Mouse (Mus musculus) CH12.LX (cell line): ENCODE data around the gene Foxk1. TPM values are rescaled to one million over a fixed set of nuclear protein-coding genes. Genes with fewer than 3 reads are reported as not detected.

Source experiments
- DNase-seq: peaks from one replicate; pipeline ENCODE4 v3.0.0-alpha.2; 2013; ENCODE audit errors: extremely low read depth
- H3K27ac ChIP-seq: 2 replicates; pipeline ENCODE4 v1.5.1; 2012; ENCODE audit warnings: low read depth, mild to moderate bottlenecking, control low read depth, moderate library complexity; ENCODE audit not compliant: insufficient read depth
- H3K27me3 ChIP-seq: replicated peaks from 2 replicates; pipeline ENCODE3; 2012; ENCODE audit warnings: inconsistent platforms
- H3K36me3 ChIP-seq, 2 experiments: replicated peaks in 1 of 2; 2 replicates each; pipeline versions ENCODE3 to v1.6.1; 2012; ENCODE audit warnings: inconsistent platforms in 1 of 2, low read length in 1 of 2, mild to moderate bottlenecking in 1 of 2, mixed read lengths in 1 of 2, moderate library complexity in 1 of 2; ENCODE audit not compliant: control insufficient read depth in 1 of 2, insufficient read depth in 1 of 2
- H3K4me1 ChIP-seq, 2 experiments: 2 replicates each; pipeline ENCODE4 v1.6.1; 2012; ENCODE audit warnings: inconsistent platforms in 1 of 2, moderate library complexity in 1 of 2; ENCODE audit not compliant: insufficient read depth in 2 of 2, control insufficient read depth in 1 of 2
- H3K4me2 ChIP-seq: 2 replicates; pipeline ENCODE4 v1.6.1; 2012; ENCODE audit warnings: low read depth, mild to moderate bottlenecking, control low read depth; ENCODE audit not compliant: poor library complexity, insufficient read depth, severe bottlenecking
- H3K4me3 ChIP-seq, 3 experiments: fragments of 150-350 bp in 1 of 3; sonication (generic) in 1 of 3; replicated peaks in 1 of 3; 2 replicates each; pipeline versions ENCODE3 to v1.5.1; 2011 to 2012; ENCODE audit warnings: low read depth in 2 of 3, low read length in 2 of 3, mild to moderate bottlenecking in 2 of 3, moderate library complexity in 2 of 3, control low read depth in 1 of 3, improper control_type of control experiment in 1 of 3, inconsistent platforms in 1 of 3, mixed read lengths in 1 of 3; ENCODE audit not compliant: poor library complexity in 1 of 3
- H3K79me2 ChIP-seq: replicated peaks from 2 replicates; pipeline ENCODE4 v1.6.1; 2012; ENCODE audit warnings: mild to moderate bottlenecking, moderate library complexity; ENCODE audit not compliant: control insufficient read depth, poor library complexity, insufficient read depth, severe bottlenecking; ENCODE audit errors: extremely low read depth
- H3K9ac ChIP-seq: 2 replicates; pipeline ENCODE4 v1.6.1; 2012; ENCODE audit warnings: low read depth, mild to moderate bottlenecking, control low read depth, moderate library complexity; ENCODE audit not compliant: insufficient read depth
- H3K9me3 ChIP-seq: replicated peaks from 2 replicates; pipeline ENCODE3; 2012; ENCODE audit warnings: low read length, inconsistent platforms, mixed read lengths
- CHD2 ChIP-seq: IDR thresholded peaks from 2 replicates; pipeline ENCODE4 v1.6.1; 2011; ENCODE audit warnings: low read length, improper control_type of control experiment
- CTCF ChIP-seq, 2 experiments: IDR thresholded peaks in 1 of 2; conservative IDR thresholded peaks in 1 of 2; 2 replicates each; pipeline ENCODE4 v1.5.1; 2011 to 2012; ENCODE audit warnings: low read depth in 2 of 2, low read length in 2 of 2, improper control_type of control experiment in 1 of 2, inconsistent platforms in 1 of 2, mild to moderate bottlenecking in 1 of 2, moderate library complexity in 1 of 2
- EP300 ChIP-seq: IDR thresholded peaks from 2 replicates; pipeline ENCODE4 v1.6.1; 2011; ENCODE audit warnings: low read length, improper control_type of control experiment
- ETS1 ChIP-seq: conservative IDR thresholded peaks from 2 replicates; pipeline ENCODE4 v1.6.1; 2012; ENCODE audit warnings: low read depth, mild to moderate bottlenecking, inconsistent platforms, low read length, improper control_type of control experiment, moderate library complexity
- IRF4 ChIP-seq: IDR thresholded peaks from 2 replicates; pipeline ENCODE4 v1.6.1; 2014; ENCODE audit warnings: low read depth, mild to moderate bottlenecking, inconsistent platforms, low read length, improper control_type of control experiment
- JUN ChIP-seq: IDR thresholded peaks from 2 replicates; pipeline ENCODE4 v1.6.1; 2011; ENCODE audit warnings: low read depth, mild to moderate bottlenecking, low read length, improper control_type of control experiment, moderate library complexity; ENCODE audit not compliant: insufficient read depth
- KAT2A ChIP-seq: IDR thresholded peaks from 2 replicates; pipeline ENCODE4 v1.6.1; 2012; ENCODE audit warnings: low read length, improper control_type of control experiment, inconsistent platforms; ENCODE audit not compliant: insufficient replicate concordance
- MAX ChIP-seq: IDR thresholded peaks from 2 replicates; pipeline ENCODE4 v1.6.1; 2011; ENCODE audit warnings: low read length, improper control_type of control experiment
- MAZ ChIP-seq: IDR thresholded peaks from 2 replicates; pipeline ENCODE4 v1.6.1; 2012; ENCODE audit warnings: low read depth, mild to moderate bottlenecking, inconsistent platforms, low read length, improper control_type of control experiment, moderate library complexity
- MXI1 ChIP-seq: IDR thresholded peaks from 2 replicates; pipeline ENCODE4 v1.6.1; 2011; ENCODE audit warnings: mild to moderate bottlenecking, low read depth, low read length, improper control_type of control experiment
- NELFE ChIP-seq: IDR thresholded peaks from 2 replicates; pipeline ENCODE4 v1.6.1; 2011; ENCODE audit warnings: low read depth, low read length, improper control_type of control experiment
- PAX5 ChIP-seq: IDR thresholded peaks from 2 replicates; pipeline ENCODE4 v1.6.1; 2012; ENCODE audit warnings: low read length, inconsistent platforms, mixed read lengths
- RAD21 ChIP-seq: IDR thresholded peaks from 2 replicates; pipeline ENCODE4 v1.6.1; 2011; ENCODE audit warnings: low read depth, mild to moderate bottlenecking, low read length, improper control_type of control experiment, moderate library complexity
- RCOR1 ChIP-seq: conservative IDR thresholded peaks from 2 replicates; pipeline ENCODE4 v1.6.1; 2012; ENCODE audit warnings: low read depth, mild to moderate bottlenecking, inconsistent platforms, low read length, improper control_type of control experiment
- SMC3 ChIP-seq: IDR thresholded peaks from 2 replicates; pipeline ENCODE4 v1.6.1; 2011; ENCODE audit warnings: low read depth, low read length, improper control_type of control experiment
- TBP ChIP-seq: conservative IDR thresholded peaks from 2 replicates; pipeline ENCODE4 v1.6.1; 2011; ENCODE audit warnings: low read depth, low read length, improper control_type of control experiment
- UBTF ChIP-seq: IDR thresholded peaks from 2 replicates; pipeline ENCODE4 v1.6.1; 2012; ENCODE audit warnings: low read depth, mild to moderate bottlenecking, inconsistent platforms, low read length, improper control_type of control experiment, moderate library complexity
- USF1 ChIP-seq: IDR thresholded peaks from 2 replicates; pipeline ENCODE4 v1.6.1; 2014; ENCODE audit warnings: low read depth, mild to moderate bottlenecking, inconsistent platforms, low read length, improper control_type of control experiment
- ZKSCAN1 ChIP-seq: IDR thresholded peaks from 2 replicates; pipeline ENCODE4 v1.6.1; 2012; ENCODE audit warnings: low read depth, inconsistent platforms, low read length, improper control_type of control experiment, borderline replicate concordance
- ZMIZ1 ChIP-seq: IDR thresholded peaks from 2 replicates; pipeline ENCODE4 v1.6.1; 2012; ENCODE audit warnings: low read depth, mild to moderate bottlenecking, inconsistent platforms, low read length, improper control_type of control experiment
- ZNF384 ChIP-seq: IDR thresholded peaks from 2 replicates; pipeline ENCODE4 v1.6.1; 2012; ENCODE audit warnings: low read depth, low read length, improper control_type of control experiment, inconsistent platforms
- dilution Hi-C: fragments of 300-500 bp; cut with MboI; formaldehyde crosslinking; loops from 2 replicates; pipeline ENCODE4 v1.14.3; 2020; ENCODE audit warnings: low sequenced_read_pairs; ENCODE audit not compliant: extremely low pct_unique_long_range_greater_than_20kb, extremely low pct_ligation_motif_present
- in situ Hi-C: fragments of 300-500 bp; cut with MboI; formaldehyde crosslinking; loops from 3 replicates; pipeline ENCODE4 v1.14.3; 2019; ENCODE audit warnings: low sequenced_read_pairs, low pct_ligation_motif_present, low pct_unique_long_range_greater_than_20kb, mixed read lengths
- polyA plus RNA-seq: library from polyadenylated mRNA; unstranded; fragments of >175 nt; gene quantifications from 2 replicates; pipeline ENCODE4 v1.2.1, GENCODE M21; 2012; ENCODE audit warnings: low read depth; ENCODE audit not compliant: insufficient read length
- total RNA-seq, 2 experiments: library from RNA; depleted of rRNA; stranded (reverse); fragments of 300-350 nt in 1 of 2; fragments of >200 nt in 1 of 2; gene quantifications; 2 replicates each; pipeline ENCODE4 v1.2.3; 2012 to 2014

The Foxk1 gene
- total and polyA plus RNA-seq, 3 experiments: 5.3 to 23.4 (median 11.3) TPM

DNA sequence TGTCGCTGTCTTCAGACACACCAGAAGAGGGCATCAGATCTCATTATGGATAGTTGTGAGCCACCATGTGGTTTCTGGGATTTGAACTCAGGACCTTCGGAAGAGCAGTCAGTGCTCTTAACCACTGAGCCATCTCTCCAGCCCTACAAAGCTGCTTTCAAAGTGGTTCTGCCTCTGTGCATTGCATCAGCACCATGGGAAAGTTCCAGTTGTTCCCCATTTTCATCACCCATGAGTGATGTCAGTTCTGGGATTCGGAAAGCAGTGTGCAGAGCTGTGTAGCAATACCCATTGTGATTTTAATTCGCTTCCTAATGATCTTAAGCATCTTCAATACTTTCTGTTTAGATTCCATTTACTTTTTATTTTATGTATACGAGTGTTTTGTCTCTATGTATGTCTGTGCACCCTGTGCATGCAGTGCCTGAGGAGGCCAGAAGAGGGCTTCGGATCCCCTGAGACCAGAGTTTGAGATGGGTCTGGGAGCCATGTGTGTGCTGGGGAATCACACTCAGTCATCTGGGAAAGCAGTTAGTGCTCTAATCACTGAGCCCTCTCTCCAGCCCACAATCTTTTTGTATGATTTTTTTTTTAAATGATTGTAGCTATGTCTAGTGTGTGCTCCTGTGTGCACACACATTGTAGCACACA, 6.6 kb upstream of the Foxk1 start:
- no peaks in the 10 kb centered on the region for H3K36me3 ChIP-seq
- no peak overlapping the region for H3K4me3 ChIP-seq
- H3K9ac ChIP-seq: no peak overlapping the region
- no peak for DNase-seq
- no peak overlapping the region for H3K4me2 ChIP-seq
- no peaks in the 10 kb centered on the region for H3K79me2 ChIP-seq
- TF ChIP-seq SMC3 (peak; percentile 37), RCOR1 (no peak), ZKSCAN1 (no peak), CTCF (conservative IDR thresholded peaks at IDR 0.05 in 1 of 2, IDR thresholded peaks at IDR 0.05 in 1 of 2; ENCODE audit: low read depth in 2 of 2, low read length in 2 of 2) (peak in 1 of 2 experiments; percentile 53; a peak in 2 of 4 replicates), RAD21 (peak; percentile 2; the same call in 1 of the 2 replicates)
- no peak overlapping the region for H3K27ac ChIP-seq
- peaks cover 5% of the 10 kb centered on the region for H3K9me3 ChIP-seq
- no peaks in the 10 kb centered on the region for H3K27me3 ChIP-seq
- in situ Hi-C loops (no loop called here), dilution Hi-C loops (no loop called here)
- peaks cover 13 to 36% of the 10 kb centered on the region in 2 experiments for H3K4me1 ChIP-seq

DNA sequence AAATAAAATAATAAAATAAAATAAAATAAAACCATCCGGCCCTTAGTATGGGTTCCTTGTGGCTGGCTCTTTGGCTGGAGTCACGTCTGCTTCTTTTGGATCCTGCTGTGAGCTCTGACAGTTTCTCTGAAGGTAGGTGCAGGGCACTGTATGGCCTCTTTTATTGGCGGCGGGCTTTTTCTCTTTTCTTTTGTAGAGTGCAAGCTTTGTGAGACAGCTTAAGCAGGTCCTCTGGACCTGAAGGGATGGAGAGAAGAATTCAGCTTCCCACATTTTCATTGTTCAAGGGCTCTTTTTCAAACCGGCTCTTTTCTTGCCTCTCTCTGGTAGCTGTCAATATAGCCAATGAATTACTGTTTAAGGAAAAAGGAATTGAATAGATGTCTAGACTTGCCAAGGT, 5.4 kb upstream of the Foxk1 start:
- in situ Hi-C loops (no loop called here), dilution Hi-C loops (no loop called here)
- Histone ChIP-seq H3K4me2 (no peak overlapping the region), H3K9ac (no peak overlapping the region), H3K27ac (no peak overlapping the region), H3K9me3 (peaks cover 5% of the 10 kb centered on the region), H3K4me3 (no peak overlapping the region), H3K79me2 (no peaks in the 10 kb centered on the region), H3K4me1 (peaks cover 9 to 33% of the 10 kb centered on the region in 2 experiments; a peak in 3 of 4 replicates), H3K27me3 (no peaks in the 10 kb centered on the region), H3K36me3 (no peaks in the 10 kb centered on the region)
- no peak for DNase-seq
- TF ChIP-seq JUN (no peak), ZMIZ1 (no peak), USF1 (no peak), EP300 (no peak), CHD2 (no peak), PAX5 (no peak), IRF4 (no peak), NELFE (no peak), TBP (no peak), ZNF384 (no peak), RCOR1 (no peak), MAZ (no peak), KAT2A (no peak), MAX (no peak), ETS1 (no peak), MXI1 (no peak), CTCF (conservative IDR thresholded peaks at IDR 0.05 in 1 of 2, IDR thresholded peaks at IDR 0.05 in 1 of 2; ENCODE audit: low read depth in 2 of 2, low read length in 2 of 2) (no peak), UBTF (no peak)
